8 mouse cellular contexts compared by ENCODE assay signal in the genomic region with DNA sequence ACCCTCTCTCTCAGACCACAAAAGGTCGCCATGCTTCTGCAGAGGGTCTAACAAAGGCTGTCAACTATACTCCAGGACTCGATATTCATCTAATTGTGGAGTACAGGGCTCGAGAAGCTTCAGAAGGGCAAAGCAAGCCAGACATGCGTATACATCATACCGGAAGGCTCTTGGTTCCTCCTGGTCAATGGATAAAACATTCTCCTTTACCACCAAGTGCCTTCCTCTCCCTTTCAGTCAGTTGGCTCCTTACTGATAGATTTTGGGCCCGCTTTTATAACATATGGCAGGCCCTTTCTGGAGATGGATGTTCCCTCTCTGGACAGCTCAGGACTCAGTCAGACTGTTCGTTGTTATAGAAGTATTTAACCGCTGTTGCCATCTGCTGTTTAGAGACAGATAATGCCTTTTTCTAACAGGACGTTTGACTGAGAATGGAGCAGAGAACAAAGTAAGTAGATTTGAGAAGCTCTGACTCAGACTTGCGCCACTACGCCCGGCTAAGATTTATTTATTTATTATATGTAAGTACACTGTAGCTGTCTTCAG. TPM values are rescaled to one million over a fixed set of nuclear protein-coding genes. Genes with fewer than 3 reads are reported as not detected.
DNase-seq lines count a peak whose midpoint lies in the region; ATAC-seq and TF ChIP-seq lines count a peak whose summit lies in the region.
"Not testable (repeated sequence)": the region's sequence is repeated elsewhere in the genome, so short reads cannot be mapped to it uniquely, and the experiment has no call there.

A gene (minus strand): TSS at position 308 of the 549 bp plus-strand sequence.

- H3K27me3 ChIP-seq in hindbrain, embryonic 11.5 days (ENCODE audit: control insufficient read depth, insufficient read depth, low read length); liver, postnatal 0 days (ENCODE audit: insufficient read depth, low read length); neural tube, embryonic 12.5 days (replicated peaks): not testable (repeated sequence)

- not testable (repeated sequence) for H3K9me3 ChIP-seq in hindbrain, embryonic 11.5 days (ENCODE audit: control insufficient read depth, low read length); liver, postnatal 0 days (ENCODE audit: low read length); neural tube, embryonic 12.5 days

- not testable (repeated sequence) for H3K36me3 ChIP-seq in hindbrain, embryonic 11.5 days (ENCODE audit: control insufficient read depth, insufficient read depth, low read length); liver, postnatal 0 days (replicated peaks; ENCODE audit: insufficient read depth, low read length); neural tube, embryonic 12.5 days

- TF ChIP-seq EP300 in liver, postnatal 0 days (IDR thresholded peaks at IDR 0.05; ENCODE audit: low read depth): not testable (repeated sequence)

- peak; percentile 65 for ATAC-seq in hindbrain, embryonic 11.5 days (ENCODE audit: low FRiP score)
- peak; percentile 60 for ATAC-seq in liver, postnatal 0 days
- peak; percentile 77 for ATAC-seq in neural tube, embryonic 12.5 days (ENCODE audit: low FRiP score, low read depth)

- H3K4me2 ChIP-seq in hindbrain, embryonic 11.5 days (replicated peaks; ENCODE audit: low read depth, low read length): peak within 1 kb of the TSS; percentile 15; the same call in 1 of the 2 replicates
- peak within 1 kb of the TSS; percentile 57; the same call in 1 of the 2 replicates for H3K4me2 ChIP-seq in liver, postnatal 0 days (ENCODE audit: low read depth, low read length)
- peak within 1 kb of the TSS; percentile 48 for H3K4me2 ChIP-seq in neural tube, embryonic 12.5 days (replicated peaks)

- 0 out of 2 replicates have a peak within 1 kb of the TSS, but pooled peaks have one; percentile 27 for H3K27ac ChIP-seq in hindbrain, embryonic 11.5 days (ENCODE audit: low read depth, low read length)
- peak within 1 kb of the TSS; percentile 82 for H3K27ac ChIP-seq in liver, postnatal 0 days (ENCODE audit: low read depth)
- not testable (repeated sequence) for H3K27ac ChIP-seq in neural tube, embryonic 12.5 days

- not testable (repeated sequence) for H3K9ac ChIP-seq in hindbrain, embryonic 11.5 days (ENCODE audit: low read depth, low read length); neural tube, embryonic 12.5 days
- H3K9ac ChIP-seq in liver, postnatal 0 days (replicated peaks): peak within 1 kb of the TSS; percentile 30

- not testable (repeated sequence) for H3K4me1 ChIP-seq in hindbrain, embryonic 11.5 days (replicated peaks; ENCODE audit: control insufficient read depth, insufficient read depth, low read length); liver, postnatal 0 days (ENCODE audit: insufficient read depth); neural tube, embryonic 12.5 days

- peak within 1 kb of the TSS; percentile 20; the same call in 1 of the 2 replicates for H3K4me3 ChIP-seq in hindbrain, embryonic 11.5 days (ENCODE audit: low read depth, low read length)
- peak within 1 kb of the TSS; percentile 37 for H3K4me3 ChIP-seq in liver, postnatal 0 days (ENCODE audit: low read depth, low read length)
- H3K4me3 ChIP-seq in neural tube, embryonic 12.5 days: peak within 1 kb of the TSS; percentile 24; the same call in 1 of the 2 replicates

- peak; percentile 35 for DNase-seq in T-cell, adult 2 months (ENCODE audit: low spot score)
- peak; percentile 33 to 59 for DNase-seq in cerebellum, postnatal 25 days
- peak; percentile 49 to 60 for DNase-seq in frontal cortex, postnatal 36 days (ENCODE audit: low spot score in 2 of 2)
- peak; percentile 13 for DNase-seq in hindbrain, embryonic 11.5 days (ENCODE audit: low spot score)
- DNase-seq in layer of hippocampus, adult 8-10 months (ENCODE audit: low spot score in 2 of 2): peak in 1 of 2 experiments; percentile 41
- DNase-seq in liver, postnatal 0 days; urinary bladder, adult 2 months (ENCODE audit: low spot score): not testable (repeated sequence)

- TF ChIP-seq CTCF in liver, postnatal 0 days (IDR thresholded peaks at IDR 0.05; ENCODE audit: low read depth): peak; percentile 31; the same call in 1 of the 2 replicates

- 27% methylated on average over 10 of the region's 12 CpGs for WGBS in hindbrain, embryonic 11.5 days
- WGBS in liver, postnatal 0 days (ENCODE audit: insufficient replicate concordance): 12% methylated on average over 11 of the region's 12 CpGs
- 30% methylated on average over 11 of the region's 12 CpGs for WGBS in neural tube, embryonic 12.5 days

RNA-seq across cellular contexts. Expression of the gene that starts here (rescaled TPM):
- 25.4 and 30.3 TPM in 2 replicates for polyA plus RNA-seq in hindbrain, embryonic 11.5 days (2014; fragmentation: Nextera tagmentation; extraction: Ambion mirVana)
- 10 to 100 TPM; 26.7 to 42.1 (median 33.6) TPM for total RNA-seq in layer of hippocampus, adult 8-10 months (2022)
- 50.3 and 50.6 TPM in 2 replicates for polyA plus RNA-seq in liver, postnatal 0 days (2015; fragmentation: Nextera tagmentation; extraction: Ambion mirVana)
- 30.9 and 32.0 TPM in 2 replicates for polyA plus RNA-seq in neural tube, embryonic 12.5 days (2016; fragmentation: Nextera tagmentation; extraction: Ambion mirVana)
- polyA plus RNA-seq in urinary bladder, adult 2 months (2012; rRNA removed): 28.8 and 36.1 TPM in 2 replicates
